Mouse (Mus musculus) cerebellum, postnatal 36 days (tissue): Measurements from ENCODE around the gene Rassf5.

Experiments used
- DNase-seq, 2 experiments: peaks; one replicate each; pipeline ENCODE4 v3.0.0; 2021 to 2022; ENCODE audit warnings: mixed read lengths in 2 of 2

Rassf5 gene

DNA sequence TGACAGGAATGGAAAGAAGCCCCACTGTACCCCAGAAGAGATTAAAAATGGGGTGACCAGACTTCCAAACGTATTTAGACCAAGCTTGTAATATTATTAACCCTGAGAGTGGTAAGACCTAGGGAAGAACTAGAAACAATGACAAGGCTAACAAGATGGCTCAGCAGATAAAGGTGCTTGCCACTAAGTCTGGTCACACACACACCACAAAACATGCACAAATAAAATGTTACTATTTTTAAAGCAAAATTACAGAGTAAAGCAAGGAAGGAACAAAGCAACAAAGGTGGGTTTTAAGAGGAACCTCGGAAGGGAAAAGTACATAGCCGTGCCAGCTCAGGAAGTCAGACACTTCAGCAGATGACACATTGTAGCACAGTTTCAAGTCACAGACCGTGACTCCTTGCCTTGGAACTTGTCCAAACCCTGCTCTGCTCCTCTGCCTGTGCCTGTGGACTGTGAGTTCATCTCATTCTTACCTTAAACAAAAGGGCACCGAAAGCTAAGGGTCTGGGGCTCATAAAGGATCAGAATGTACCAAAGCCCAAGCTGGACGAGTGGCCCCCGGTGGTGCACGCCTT, 110.0 kb downstream of the Rassf5 start:
- DNase-seq, result no peak

DNA sequence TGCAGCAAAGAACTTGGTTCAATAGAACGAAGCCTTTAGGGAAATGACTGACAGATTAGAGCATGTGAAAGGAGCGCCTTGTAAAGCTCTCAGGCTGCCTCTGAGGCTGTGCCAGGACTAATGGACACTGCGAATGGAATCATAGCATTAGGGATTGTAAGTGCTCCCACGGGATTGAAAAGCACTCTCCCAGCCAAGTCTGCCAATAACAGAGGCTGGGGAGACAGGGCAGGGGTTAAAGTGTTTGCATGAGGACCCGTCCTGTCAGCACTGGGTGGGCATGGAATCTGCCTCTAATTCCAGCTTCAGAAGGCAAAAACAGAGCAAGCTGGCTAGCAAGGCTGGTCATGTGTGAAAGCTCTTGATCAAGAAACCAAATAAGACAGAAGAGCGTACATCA, 110.8 kb downstream of the Rassf5 start:
- no peak for DNase-seq
